Mouse (Mus musculus): ENCODE results near the gene Col25a1.

The Col25a1 gene

GRCm38 (mm10) chr3:130449864-130450263 lies 318.6 kb downstream of the Col25a1 start:
- no peak for DNase-seq (ENCODE audit: low read depth, low spot score)

GRCm38 (mm10) chr3:130465371-130465770 lies 334.1 kb downstream of the Col25a1 start:
- DNase-seq (ENCODE audit: low read depth, low spot score), result no peak

GRCm38 (mm10) chr3:130473211-130473768 lies 342.0 kb downstream of the Col25a1 start:
- no peak for DNase-seq (ENCODE audit: low read depth, low spot score)

GRCm38 (mm10) chr3:130473970-130474369 lies 342.7 kb downstream of the Col25a1 start:
- no peak for DNase-seq (ENCODE audit: low read depth, low spot score)

GRCm38 (mm10) chr3:130482513-130482912 lies 351.2 kb downstream of the Col25a1 start:
- no peak for DNase-seq (ENCODE audit: low read depth, low spot score)

GRCm38 (mm10) chr3:130488839-130489238 lies 357.5 kb downstream of the Col25a1 start:
- no peak for DNase-seq (ENCODE audit: low read depth, low spot score)

GRCm38 (mm10) chr3:130494192-130494591 lies 362.9 kb downstream of the Col25a1 start:
- no peak for DNase-seq (ENCODE audit: low read depth, low spot score)

GRCm38 (mm10) chr3:130494665-130495396 lies 363.5 kb downstream of the Col25a1 start:
- peak; percentile 21 for DNase-seq (ENCODE audit: low read depth, low spot score)

GRCm38 (mm10) chr3:130497036-130497435 lies 365.7 kb downstream of the Col25a1 start:
- DNase-seq (ENCODE audit: low read depth, low spot score), result no peak

- DNase-seq (ENCODE audit: low read depth, low spot score), result no peak
Measured at GRCm38 (mm10) chr3:130501713-130502112, 370.4 kb downstream of the Col25a1 start.

- no peak for DNase-seq (ENCODE audit: low read depth, low spot score)
Measured at GRCm38 (mm10) chr3:130508330-130508729, 377.0 kb downstream of the Col25a1 start.

GRCm38 (mm10) chr3:130518457-130518879 lies 387.2 kb downstream of the Col25a1 start:
- DNase-seq (ENCODE audit: low read depth, low spot score), result no peak

- DNase-seq (ENCODE audit: low read depth, low spot score), result no peak
Measured at GRCm38 (mm10) chr3:130521834-130522476, 390.7 kb downstream of the Col25a1 start.

- DNase-seq (ENCODE audit: low read depth, low spot score), result no peak
Measured at GRCm38 (mm10) chr3:130523019-130523418, 391.7 kb downstream of the Col25a1 start.

GRCm38 (mm10) chr3:130524367-130525137 lies 393.3 kb downstream of the Col25a1 start:
- no peak for DNase-seq (ENCODE audit: low read depth, low spot score)

GRCm38 (mm10) chr3:130535021-130535420 lies 403.7 kb downstream of the Col25a1 start:
- no peak for DNase-seq (ENCODE audit: low read depth, low spot score)

- DNase-seq (ENCODE audit: low read depth, low spot score), result no peak
Measured at GRCm38 (mm10) chr3:130541541-130541940, 410.2 kb downstream of the Col25a1 start.

GRCm38 (mm10) chr3:130545995-130546394 lies 414.7 kb downstream of the Col25a1 start:
- no peak for DNase-seq (ENCODE audit: low read depth, low spot score)

- no peak for DNase-seq (ENCODE audit: low read depth, low spot score)
Measured at GRCm38 (mm10) chr3:130549066-130549465, 417.8 kb downstream of the Col25a1 start.

GRCm38 (mm10) chr3:130556263-130556662 lies 425.0 kb downstream of the Col25a1 start:
- DNase-seq (ENCODE audit: low read depth, low spot score), result no peak

GRCm38 (mm10) chr3:130565586-130565985 lies 434.3 kb downstream of the Col25a1 start:
- DNase-seq (ENCODE audit: low read depth, low spot score), result no peak

Measured in CD4-positive, CD25-positive, alpha-beta regulatory T cell, adult 2 months (primary cell).